Mouse (Mus musculus) spleen, adult 2 months (tissue): Measurements from ENCODE around the gene Epha4.

Experiments
- CTCF ChIP-seq: fragments of 200-500 bp; IDR thresholded peaks from 2 replicates; pipeline ENCODE4 v1.5.1; 2011; ENCODE audit warnings: mild to moderate bottlenecking, inconsistent platforms; ENCODE audit not compliant: insufficient read depth, insufficient read length, insufficient replicate concordance; ENCODE audit errors: extremely low read depth
- POLR2A ChIP-seq: fragments of 200-500 bp; IDR thresholded peaks from 2 replicates; pipeline ENCODE4 v1.6.1; 2011; ENCODE audit warnings: low read depth, low read length, inconsistent platforms

DNA sequence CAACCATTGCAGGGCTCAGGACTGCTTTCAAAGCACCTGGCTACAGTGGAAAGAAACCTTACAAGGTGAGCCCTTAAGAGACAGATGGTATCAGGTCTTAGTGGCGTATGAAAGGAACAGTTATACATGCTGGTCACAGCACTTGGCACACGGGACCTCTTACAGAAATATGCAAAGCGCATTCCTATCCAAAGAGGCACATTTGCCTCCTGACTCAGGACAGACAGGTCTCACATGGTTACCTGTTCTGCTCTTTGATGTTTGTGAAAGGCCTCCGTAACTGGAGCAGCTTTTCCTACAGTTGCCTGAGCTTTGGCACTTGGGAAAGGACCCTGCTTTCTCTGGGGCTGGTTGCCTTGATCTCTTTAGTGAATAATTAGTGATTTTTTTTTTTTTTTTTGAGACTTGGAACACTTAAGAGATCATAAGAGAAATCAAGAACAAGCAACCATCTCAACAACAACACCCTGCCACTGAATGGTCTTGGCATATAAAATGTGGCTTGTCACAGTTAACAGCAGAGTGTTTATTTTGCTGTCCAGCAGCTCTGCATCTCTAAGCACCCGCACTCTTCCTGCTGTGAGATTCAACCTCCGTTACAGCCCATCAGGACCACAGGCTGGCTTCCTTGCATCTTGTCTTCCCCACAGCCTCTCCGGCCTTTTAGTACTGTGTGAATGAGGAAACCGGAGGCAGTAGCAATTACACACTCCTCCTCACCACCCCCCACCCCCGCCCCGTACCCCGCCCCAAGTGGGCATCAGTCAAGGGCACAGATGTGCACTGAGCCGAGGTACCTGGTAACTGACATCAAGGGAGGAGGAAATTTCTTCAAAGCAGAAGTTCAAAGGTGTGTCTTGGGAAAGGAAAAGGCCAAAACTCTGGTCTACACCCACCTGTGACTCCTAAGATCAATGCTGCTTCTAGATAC is 41.2 kb downstream of the Epha4 start:
- no peak for TF ChIP-seq CTCF
- no peak for TF ChIP-seq POLR2A
